Mouse (Mus musculus) hindbrain, embryonic 12.5 days (tissue): ENCODE measurements around the gene Hemk1. TPM values are rescaled to one million over a fixed set of nuclear protein-coding genes. Genes with fewer than 3 reads are reported as not detected.

Experiments used
- ATAC-seq: fragments of 200-750 bp; cut with Nextera tagmentation; 2 replicates; pipeline ENCODE4 v1.8.0; 2017; ENCODE audit warnings: moderate TSS enrichment; ENCODE audit not compliant: low FRiP score
- H3K27ac ChIP-seq: fragments of 300-500 bp; sonication (generic); 2 replicates; pipeline ENCODE4 v1.5.1; 2016; ENCODE audit warnings: mild to moderate bottlenecking
- H3K27me3 ChIP-seq: fragments of 300-500 bp; sonication (generic); 2 replicates; pipeline ENCODE4 v1.6.1; 2016; ENCODE audit warnings: mild to moderate bottlenecking
- H3K36me3 ChIP-seq: fragments of 300-500 bp; sonication (generic); 2 replicates; pipeline ENCODE4 v1.6.1; 2016; ENCODE audit warnings: mild to moderate bottlenecking
- H3K4me1 ChIP-seq: fragments of 300-500 bp; sonication (generic); 2 replicates; pipeline ENCODE4 v1.6.1; 2016
- H3K4me2 ChIP-seq: fragments of 300-500 bp; sonication (generic); replicated peaks from 2 replicates; pipeline ENCODE4 v1.6.1; 2016; ENCODE audit warnings: mild to moderate bottlenecking
- H3K4me3 ChIP-seq: fragments of 300-500 bp; sonication (generic); 2 replicates; pipeline ENCODE4 v1.5.1; 2016; ENCODE audit warnings: mild to moderate bottlenecking
- H3K9ac ChIP-seq: fragments of 300-500 bp; sonication (generic); 2 replicates; pipeline ENCODE4 v1.6.1; 2016; ENCODE audit warnings: mild to moderate bottlenecking, moderate library complexity
- H3K9me3 ChIP-seq: fragments of 300-500 bp; sonication (generic); replicated peaks from 2 replicates; pipeline ENCODE4 v1.6.1; 2016; ENCODE audit warnings: mild to moderate bottlenecking
- WGBS: fragments of 180-500 bp; shearing (Covaris S2); methylation state at CpG from one replicate; pipeline ENCODE4 v1.1.7; 2016; 5-methylcytosine and 5-hydroxymethylcytosine counted together
- polyA plus RNA-seq: library from polyadenylated mRNA; unstranded; fragments of >200 nt; fragmentation: Nextera tagmentation; extraction: Ambion mirVana; gene quantifications from 2 replicates; pipeline ENCODE4 v1.2.1, GENCODE M21; 2016

Gene Hemk1
- polyA plus RNA-seq, 1 experiment from 2014 or later, result 14.1 TPM

DNA sequence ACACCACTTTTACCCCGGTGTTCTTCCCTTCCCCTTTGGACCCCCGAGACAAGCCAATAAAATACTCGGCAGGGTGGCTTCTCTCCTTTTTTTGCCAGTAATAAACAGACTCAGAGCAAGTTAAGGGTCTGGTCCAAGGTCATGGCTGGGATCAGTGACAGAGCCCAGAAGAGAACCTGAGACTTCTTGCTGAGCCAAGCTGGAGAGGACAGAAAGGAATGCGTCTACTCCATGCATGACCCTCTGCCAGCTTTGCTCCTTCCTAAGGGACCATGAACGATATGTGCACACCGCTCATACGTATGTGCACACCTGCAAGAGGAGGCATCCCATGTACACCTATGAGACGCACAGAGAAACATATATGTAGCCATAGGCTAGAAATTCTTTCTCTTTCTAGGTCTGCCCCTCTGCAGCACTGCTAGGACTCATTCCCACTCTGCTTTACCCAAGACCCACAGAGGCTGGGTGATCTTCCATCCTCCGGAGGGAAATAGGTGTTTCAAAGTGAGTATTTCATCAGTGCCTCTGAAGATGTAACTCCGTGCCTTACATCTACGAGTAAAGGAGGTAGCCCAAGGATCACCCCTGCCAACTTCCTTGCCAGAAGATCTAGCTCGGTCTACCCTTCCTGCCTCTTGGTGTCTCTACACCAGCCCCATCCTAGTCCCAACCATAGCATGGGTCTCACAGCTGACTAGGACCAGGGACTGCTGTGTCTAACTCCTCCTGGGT, 2.9 kb upstream of the Hemk1 start:
- Histone ChIP-seq H3K4me1 (peaks cover 26% of the 10 kb centered on the region), H3K4me3 (peak overlapping the region; percentile 53), H3K27ac (peak overlapping the region; percentile 74; the same call in 1 of the 2 replicates), H3K9ac (peak overlapping the region; percentile 62), H3K36me3 (no peaks in the 10 kb centered on the region), H3K27me3 (peaks cover 14% of the 10 kb centered on the region), H3K9me3 (no peaks in the 10 kb centered on the region), H3K4me2 (peak overlapping the region; percentile 62)
- 55% methylated on average over 12 of the region's 12 CpGs for WGBS
- ATAC-seq, result no peak

DNA sequence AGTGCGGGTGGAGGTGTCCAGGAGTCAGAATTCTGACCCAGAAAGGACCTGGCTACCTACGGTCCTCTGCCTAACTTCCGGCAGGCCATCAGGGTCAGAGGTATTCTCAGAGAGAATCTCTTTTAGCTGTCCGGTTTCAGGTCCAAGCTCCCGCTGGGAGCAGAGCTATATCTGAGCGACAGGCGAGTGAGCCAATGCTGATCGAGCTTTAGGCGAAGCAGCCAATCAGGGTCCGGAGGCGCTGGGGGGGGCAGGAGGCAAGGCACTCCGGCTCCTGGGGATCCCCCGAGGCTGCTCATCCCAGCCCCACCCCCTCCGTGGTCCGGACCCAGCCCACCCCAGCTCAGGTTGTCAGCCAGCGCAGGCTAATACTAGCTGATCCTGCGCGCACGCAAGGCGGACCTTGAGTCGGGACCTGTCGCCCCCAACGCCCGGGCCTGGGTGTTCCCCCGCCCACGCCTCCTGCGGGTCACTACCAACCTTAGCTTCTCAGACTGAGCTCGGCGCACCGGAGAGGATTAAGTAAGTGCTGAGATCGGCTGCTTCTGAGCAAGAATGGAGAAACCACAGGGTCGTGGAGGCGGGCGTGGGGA, 2.2 kb upstream of the Hemk1 start, which contains the start of gene 6430571L13Rik:
Gene 6430571L13Rik, plus strand, starts transcription at position 336 of the 593 bp plus-strand sequence.
- H3K27ac ChIP-seq, result peak within 1 kb of the TSS; percentile 74; the same call in 1 of the 2 replicates
- WGBS, result under 1% methylated on average over 34 of the region's 34 CpGs

DNA sequence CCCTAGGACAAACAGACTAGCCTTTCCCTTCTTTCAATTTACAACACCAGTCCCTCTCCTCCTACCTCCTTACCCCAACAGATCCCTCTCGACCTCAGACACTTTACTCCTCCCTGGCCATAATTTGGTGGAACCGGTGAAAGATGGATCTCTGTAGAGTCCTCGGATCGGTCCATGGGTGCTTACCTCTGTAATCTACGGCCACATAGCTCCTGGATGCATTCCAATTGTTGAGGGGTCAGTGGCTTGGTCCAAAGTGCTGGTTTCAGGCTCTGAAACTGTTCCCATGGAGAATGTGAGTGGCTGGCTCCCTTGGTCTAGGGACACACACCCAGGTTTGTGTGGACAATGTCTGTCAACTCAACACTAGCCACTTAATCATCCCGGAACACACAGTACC, 1.8 kb downstream of the Hemk1 start:
- no peak for ATAC-seq
- Histone ChIP-seq H3K27ac (no peak overlapping the region), H3K4me3 (no peak overlapping the region), H3K27me3 (peaks cover 5% of the 10 kb centered on the region; the same call in 1 of the 2 replicates), H3K4me1 (peaks cover 26% of the 10 kb centered on the region), H3K9me3 (no peaks in the 10 kb centered on the region), H3K4me2 (no peak overlapping the region), H3K36me3 (0 out of 2 replicates have a peak, but pooled peaks cover 9% of the 10 kb centered on the region), H3K9ac (no peak overlapping the region)
- 86% methylated on average over 6 of the region's 6 CpGs for WGBS

More for the DNA sequence above, 2.2 kb upstream of the Hemk1 start, which contains the start of gene 6430571L13Rik:
- Histone ChIP-seq H3K27me3 (peaks cover 14% of the 10 kb centered on the region), H3K9me3 (no peaks in the 10 kb centered on the region), H3K4me1 (peaks cover 26% of the 10 kb centered on the region), H3K4me2 (peak within 1 kb of the TSS; percentile 62), H3K4me3 (peak within 1 kb of the TSS; percentile 53), H3K36me3 (no peaks in the 10 kb centered on the region), H3K9ac (peak within 1 kb of the TSS; percentile 62)
- peak; percentile 91 for ATAC-seq

DNA sequence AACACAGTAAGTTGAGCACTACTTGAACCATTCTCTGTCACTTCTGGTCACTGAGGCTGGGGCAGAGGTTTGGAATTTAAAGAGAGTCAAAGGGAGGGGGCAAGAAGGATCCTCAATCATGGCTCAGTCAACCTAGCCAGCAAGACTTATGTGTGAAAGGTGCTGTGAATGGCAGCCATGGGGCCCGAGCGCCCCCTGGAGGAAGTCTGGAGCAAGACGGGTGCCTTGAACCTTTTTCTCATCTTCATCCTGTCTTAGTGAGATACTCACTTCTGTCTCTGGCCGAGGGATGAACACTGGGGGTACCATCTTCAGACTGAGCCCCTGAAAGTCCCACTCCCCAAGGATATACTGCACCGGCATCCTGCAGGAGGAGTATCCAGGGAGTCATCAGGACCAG, 2.2 kb downstream of the Hemk1 start:
- Histone ChIP-seq H3K9me3 (no peaks in the 10 kb centered on the region), H3K9ac (no peak overlapping the region), H3K27ac (no peak overlapping the region), H3K36me3 (0 out of 2 replicates have a peak, but pooled peaks cover 12% of the 10 kb centered on the region), H3K4me1 (peaks cover 21% of the 10 kb centered on the region), H3K27me3 (no peaks in the 10 kb centered on the region; the same call in 1 of the 2 replicates), H3K4me2 (no peak overlapping the region), H3K4me3 (no peak overlapping the region)
- WGBS, result 14% methylated on average over 5 of the region's 5 CpGs
- ATAC-seq, result no peak

DNA sequence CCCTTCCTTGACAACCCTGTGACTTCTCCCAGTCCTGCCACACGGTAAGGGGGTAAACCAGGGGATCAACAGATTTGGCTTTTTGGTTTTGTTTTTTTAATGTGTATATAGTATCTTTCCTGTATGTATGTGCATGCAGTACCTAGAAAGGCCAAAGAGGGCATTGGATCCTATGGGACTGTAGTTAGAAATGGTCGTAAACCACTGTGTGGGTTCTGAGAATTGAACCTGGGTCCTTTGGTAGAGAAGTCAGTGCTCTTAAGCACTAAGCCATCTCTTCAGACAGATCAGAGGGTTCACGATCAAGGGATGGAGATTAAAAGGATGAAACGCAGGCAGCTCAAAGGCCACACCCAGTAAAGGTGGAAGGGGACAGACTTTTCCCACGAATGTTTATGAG, 3.1 kb downstream of the Hemk1 start:
- Histone ChIP-seq H3K27ac (no peak overlapping the region), H3K27me3 (no peaks in the 10 kb centered on the region), H3K4me3 (no peak overlapping the region), H3K4me1 (peaks cover 19% of the 10 kb centered on the region), H3K4me2 (no peak overlapping the region), H3K9ac (no peak overlapping the region), H3K36me3 (0 out of 2 replicates have a peak, but pooled peaks cover 17% of the 10 kb centered on the region), H3K9me3 (no peaks in the 10 kb centered on the region)
- 92% methylated on average over 5 of the region's 5 CpGs for WGBS
- no peak for ATAC-seq

DNA sequence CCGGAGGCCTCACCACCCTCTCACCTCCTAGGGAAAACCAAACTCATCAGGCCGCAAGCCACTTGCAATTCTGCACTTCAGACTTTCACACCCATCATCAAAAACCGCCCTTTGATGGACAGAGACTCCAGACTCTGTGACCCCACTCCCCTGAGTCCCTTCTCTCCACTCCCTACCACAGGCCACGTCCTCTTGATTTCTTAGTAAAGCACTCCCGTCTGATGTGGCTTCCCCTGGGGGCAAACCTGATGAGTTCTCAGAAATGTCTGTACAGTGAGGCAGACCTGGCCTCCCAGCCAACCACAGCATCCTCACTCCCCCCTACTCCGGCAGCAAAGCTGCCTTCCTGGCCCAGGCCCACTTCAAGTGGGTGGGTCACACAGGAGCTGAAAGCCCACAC, 3.8 kb downstream of the Hemk1 start:
- WGBS, result 88% methylated on average over 6 of the region's 6 CpGs
- Histone ChIP-seq H3K4me2 (no peak overlapping the region), H3K27me3 (no peaks in the 10 kb centered on the region), H3K4me3 (no peak overlapping the region), H3K4me1 (peaks cover 14% of the 10 kb centered on the region), H3K36me3 (0 out of 2 replicates have a peak, but pooled peaks cover 17% of the 10 kb centered on the region), H3K9ac (no peak overlapping the region), H3K27ac (no peak overlapping the region), H3K9me3 (no peaks in the 10 kb centered on the region)
- ATAC-seq, result no peak

DNA sequence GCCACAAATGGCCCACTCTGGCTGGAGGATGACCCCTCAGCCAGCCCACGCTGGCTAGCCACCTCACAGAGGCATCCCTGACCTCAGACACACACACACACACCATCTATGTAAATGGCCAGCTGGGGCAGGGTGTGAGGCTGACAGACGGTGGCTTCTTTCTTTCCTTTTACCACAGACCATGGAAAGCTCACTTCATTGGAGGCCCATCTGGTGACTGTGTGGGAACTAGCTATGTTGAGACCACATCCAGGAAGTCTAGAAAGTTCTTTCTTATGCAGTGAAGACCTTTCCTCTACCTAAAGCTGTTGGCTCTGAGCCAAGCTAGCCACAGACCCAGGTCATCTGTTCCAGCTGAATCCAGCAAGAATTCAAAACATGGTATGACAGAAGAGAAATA, 4.5 kb downstream of the Hemk1 start:
- Histone ChIP-seq H3K4me3 (no peak overlapping the region), H3K4me1 (peaks cover 12% of the 10 kb centered on the region), H3K9ac (no peak overlapping the region), H3K9me3 (no peaks in the 10 kb centered on the region), H3K36me3 (peaks cover 18% of the 10 kb centered on the region; the same call in 1 of the 2 replicates), H3K27ac (no peak overlapping the region), H3K27me3 (no peaks in the 10 kb centered on the region), H3K4me2 (no peak overlapping the region)
- 61% methylated on average over 2 of the region's 2 CpGs for WGBS
- no peak for ATAC-seq

DNA sequence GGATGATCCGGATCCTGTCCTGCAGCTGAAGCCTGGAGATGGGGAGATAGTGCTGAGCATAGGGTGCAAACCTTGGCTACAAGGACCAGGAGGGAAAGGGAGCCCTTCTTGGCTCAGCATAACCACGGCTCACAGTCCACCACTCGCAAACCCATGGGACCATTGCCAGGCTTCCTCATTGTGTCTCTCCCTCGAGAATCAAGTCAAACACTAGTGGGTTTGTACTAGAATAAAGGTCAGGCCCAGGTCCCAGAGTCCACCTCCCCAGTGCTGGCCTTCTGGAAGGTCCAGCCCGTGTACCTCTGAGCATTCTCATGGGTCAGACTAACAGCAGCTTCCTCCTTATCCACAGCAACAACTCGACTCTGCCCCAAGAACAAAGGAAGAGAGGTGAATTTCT, 7.4 kb downstream of the Hemk1 start:
- Histone ChIP-seq H3K27me3 (no peaks in the 10 kb centered on the region), H3K4me1 (no peaks in the 10 kb centered on the region), H3K9ac (no peak overlapping the region), H3K27ac (no peak overlapping the region), H3K4me2 (no peak overlapping the region), H3K9me3 (no peaks in the 10 kb centered on the region), H3K4me3 (no peak overlapping the region), H3K36me3 (peaks cover 32% of the 10 kb centered on the region)
- WGBS, result 83% methylated on average over 6 of the region's 6 CpGs
- no peak for ATAC-seq

DNA sequence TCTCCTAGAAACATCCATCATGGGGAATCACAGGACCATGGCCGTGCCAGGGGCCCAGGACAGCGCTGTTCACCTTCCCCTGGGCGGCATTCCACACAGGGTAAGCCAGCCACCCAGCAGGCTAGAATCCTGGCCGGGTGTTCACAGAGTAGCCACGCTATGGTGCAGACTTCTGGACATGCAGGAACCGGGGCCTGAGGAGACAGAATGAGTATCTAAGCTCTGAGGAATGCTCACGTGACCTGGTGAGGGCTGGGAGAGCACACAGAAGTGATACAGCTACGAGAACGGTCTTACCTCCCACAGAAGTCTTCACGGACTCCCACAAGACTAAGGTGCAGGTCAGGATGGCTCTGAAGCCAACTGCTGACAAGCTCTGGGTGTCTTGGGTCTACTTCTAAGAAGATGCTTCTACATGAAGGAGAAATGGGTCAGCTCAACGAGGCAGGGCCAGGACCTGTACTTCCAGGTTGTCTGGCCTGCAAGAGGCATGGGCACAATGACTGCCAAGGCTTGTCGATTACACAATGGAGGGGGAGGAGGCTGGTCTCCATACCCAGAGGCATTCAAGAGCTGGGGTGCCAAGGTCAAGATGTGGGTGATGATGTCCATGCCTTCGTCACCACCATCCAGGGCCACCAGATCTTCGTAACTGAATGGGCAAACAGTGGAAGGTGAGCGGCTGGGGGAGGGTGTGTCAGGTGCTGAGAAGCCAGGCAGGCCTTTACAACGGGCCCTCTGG, 10.1 kb downstream of the Hemk1 start:
- WGBS, result 88% methylated on average over 16 of the region's 16 CpGs
- Histone ChIP-seq H3K9me3 (no peaks in the 10 kb centered on the region), H3K27me3 (no peaks in the 10 kb centered on the region), H3K4me1 (no peaks in the 10 kb centered on the region), H3K4me3 (no peak overlapping the region), H3K9ac (no peak overlapping the region), H3K36me3 (peaks cover 28% of the 10 kb centered on the region), H3K27ac (no peak overlapping the region), H3K4me2 (no peak overlapping the region)
- ATAC-seq, result no peak

DNA sequence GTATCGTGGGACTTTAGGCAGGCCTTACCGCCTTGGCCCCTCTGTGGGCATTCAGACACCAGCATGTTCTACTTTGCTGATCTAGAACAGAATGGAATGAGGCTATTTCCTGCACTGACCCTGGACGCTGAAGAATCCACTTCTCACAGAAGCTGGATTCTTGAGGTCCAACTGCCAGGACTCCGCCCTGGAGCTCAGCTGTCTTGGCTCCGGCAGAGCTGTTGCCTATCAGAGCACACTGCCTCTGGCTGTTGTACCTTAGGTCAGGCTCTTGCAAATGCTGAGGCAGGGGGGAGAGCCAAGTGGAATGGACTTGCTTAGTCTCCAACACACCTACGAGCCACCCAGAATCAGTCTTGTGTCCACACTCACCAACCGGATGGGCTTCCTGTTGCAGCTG, 12.2 kb downstream of the Hemk1 start:
- WGBS, result 86% methylated on average over 7 of the region's 7 CpGs
- H3K27me3 ChIP-seq, result no peaks in the 10 kb centered on the region
- ATAC-seq, result no peak
- no peak overlapping the region for H3K4me3 ChIP-seq
- H3K4me1 ChIP-seq, result no peaks in the 10 kb centered on the region
- H3K9me3 ChIP-seq, result no peaks in the 10 kb centered on the region
- peaks cover 20% of the 10 kb centered on the region for H3K36me3 ChIP-seq
- no peak overlapping the region for H3K27ac ChIP-seq
- no peak overlapping the region for H3K9ac ChIP-seq
- H3K4me2 ChIP-seq, result no peak overlapping the region

DNA sequence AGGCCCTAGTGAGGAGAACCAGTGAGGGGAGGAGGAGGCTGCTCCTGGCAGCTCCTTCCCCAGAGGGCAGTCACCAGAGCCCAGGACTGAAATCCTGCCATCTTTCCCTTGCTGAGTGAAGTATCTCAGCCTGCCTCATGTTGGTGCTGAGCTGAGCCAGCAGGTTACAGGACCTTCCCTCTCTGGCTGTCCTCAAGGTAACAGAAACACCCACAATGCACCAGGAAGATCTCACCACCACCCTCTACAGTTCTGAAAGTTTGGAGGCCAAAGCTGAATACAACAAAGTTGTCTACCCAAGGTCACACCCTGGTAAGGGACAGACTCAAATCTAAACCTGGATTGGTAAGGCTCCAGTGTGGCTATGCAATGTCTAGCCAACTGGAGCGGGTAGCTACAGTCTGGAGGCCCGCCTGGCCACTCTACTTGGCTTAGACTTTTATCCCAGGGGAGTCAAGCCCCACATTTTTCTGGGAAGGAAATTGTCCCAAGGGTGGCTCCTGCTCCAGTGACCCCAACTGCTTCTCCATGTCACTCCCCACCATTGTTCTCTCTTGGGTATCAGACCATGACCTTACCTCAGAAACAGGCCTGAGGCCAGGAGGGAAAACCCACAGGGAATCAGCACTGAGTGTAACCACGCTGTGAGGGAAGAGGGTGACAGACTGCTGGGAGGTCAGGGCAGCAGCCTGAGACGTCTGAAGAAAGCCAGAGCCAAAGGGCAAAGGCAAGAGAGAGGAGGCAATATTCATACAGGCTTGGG, 13.2 kb downstream of the Hemk1 start:
- peaks cover 15% of the 10 kb centered on the region for H3K36me3 ChIP-seq
- WGBS, result 55% methylated on average over 4 of the region's 4 CpGs
- no peak for ATAC-seq

More for the DNA sequence above, 13.2 kb downstream of the Hemk1 start:
- Histone ChIP-seq H3K4me2 (no peak overlapping the region), H3K27ac (no peak overlapping the region), H3K9ac (no peak overlapping the region; the same call in 1 of the 2 replicates), H3K4me3 (no peak overlapping the region), H3K4me1 (no peaks in the 10 kb centered on the region), H3K9me3 (no peaks in the 10 kb centered on the region), H3K27me3 (no peaks in the 10 kb centered on the region)
